Mouse (Mus musculus) olfactory bulb, adult 2 months (tissue): Measurements from ENCODE around the gene Lrrc49.

Source experiments
- CTCF ChIP-seq: fragments of 200-500 bp; IDR thresholded peaks from 2 replicates; pipeline ENCODE4 v1.5.1; 2012; ENCODE audit warnings: low read depth, mild to moderate bottlenecking, low read length, moderate library complexity; ENCODE audit not compliant: insufficient read depth
- POLR2A ChIP-seq: fragments of 200-500 bp; IDR thresholded peaks from 2 replicates; pipeline ENCODE4 v1.6.1; 2012; ENCODE audit warnings: mild to moderate bottlenecking, low read depth, low read length, moderate library complexity; ENCODE audit not compliant: insufficient read depth

DNA sequence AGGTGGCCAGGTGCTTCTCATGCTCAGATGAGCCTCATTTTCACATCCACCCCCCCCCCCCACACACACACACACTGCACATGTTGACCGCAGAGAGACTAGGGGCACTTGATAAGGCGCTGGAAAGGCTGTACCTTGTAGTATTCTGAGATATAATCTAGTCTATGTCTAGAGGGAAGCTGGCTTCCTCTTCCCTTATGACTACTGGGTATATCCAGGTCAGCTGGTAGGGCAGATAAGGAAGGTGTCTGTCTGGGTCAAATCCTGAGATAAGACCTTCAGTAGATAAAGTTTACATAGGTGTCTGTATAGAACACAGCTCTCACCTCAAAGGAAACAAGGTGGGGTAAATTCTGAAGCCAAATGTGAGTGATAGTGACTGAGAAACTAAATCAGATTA is 141.8 kb downstream of the Lrrc49 start:
- TF ChIP-seq CTCF (no peak), POLR2A (no peak)
